10 mouse cellular contexts compared by ENCODE assay signal in genomic region chr1:78816639-78817038, GRCm38 (mm10). TPM values are rescaled to one million over a fixed set of nuclear protein-coding genes. Genes with fewer than 3 reads are reported as not detected.
DNase-seq lines count a peak whose midpoint lies in the region; ATAC-seq and TF ChIP-seq lines count a peak whose summit lies in the region.
"Had no signal": no experiment of that assay in that cellular context is flagged by ENCODE, and none has a peak within 500 bp of the region (broad histone marks: within the 10 kb centered on the region; RNA-seq: fewer than 3 reads in every experiment).

Kcne4 (plus strand) TSS chr1:78816758.

- peak within 1 kb of the TSS; percentile 17 for H3K4me3 ChIP-seq in heart, adult 2 months
- H3K4me3 ChIP-seq in heart, embryonic 12.5 days, result no peak within 1 kb of the TSS
- H3K4me3 ChIP-seq in embryonic fibroblast, embryonic 13.5 days (ENCODE audit: insufficient read depth, low read length), result 0 out of 2 replicates have a peak within 1 kb of the TSS, but pooled peaks have one; percentile 7
- peak within 1 kb of the TSS; percentile 13; the same call in 1 of the 2 replicates for H3K4me3 ChIP-seq in kidney, embryonic 14.5 days (ENCODE audit: low read length)
- H3K4me3 ChIP-seq in cerebellum, adult 2 months (replicated peaks; ENCODE audit: insufficient read depth, low read depth, low read length), result no peak within 1 kb of the TSS
- H3K4me3 ChIP-seq: hindbrain, embryonic 10.5 days had no signal

- peak; percentile 20 to 25 for DNase-seq in heart, adult 2 months
- peak; percentile 40 to 71 for DNase-seq in lung, postnatal 4 days
- DNase-seq in cerebellum, adult 2 months, result no peak
- no peak for DNase-seq in cerebellum, postnatal 10 days
- DNase-seq in T-cell, adult 2 months (ENCODE audit: low spot score), result no peak

- TF ChIP-seq CTCF in heart, adult 2 months (IDR thresholded peaks at IDR 0.05), result no peak
- no peak for TF ChIP-seq CTCF in embryonic fibroblast, embryonic 13.5 days (IDR thresholded peaks at IDR 0.05; ENCODE audit: borderline replicate concordance, insufficient read depth, low read length)
- no peak for TF ChIP-seq CTCF in cerebellum, adult 2 months (IDR thresholded peaks at IDR 0.05; ENCODE audit: borderline replicate concordance, insufficient read depth, low read depth, low read length)

- H3K36me3 ChIP-seq in heart, adult 2 months (ENCODE audit: control insufficient read depth, insufficient read depth, low read length), result peaks cover 3% of the 10 kb centered on the region
- H3K36me3 ChIP-seq in heart, embryonic 12.5 days, result no peaks in the 10 kb centered on the region
- no peaks in the 10 kb centered on the region for H3K36me3 ChIP-seq in kidney, embryonic 14.5 days (ENCODE audit: control insufficient read depth, insufficient read depth, low read length)
- H3K36me3 ChIP-seq: hindbrain, embryonic 10.5 days had no signal

- no peak for TF ChIP-seq EP300 in heart, adult 2 months (IDR thresholded peaks at IDR 0.05; ENCODE audit: insufficient read depth, low read depth, low read length)

- H3K4me1 ChIP-seq in heart, adult 2 months (ENCODE audit: control insufficient read depth, insufficient read depth, low read length), result peaks cover 12% of the 10 kb centered on the region
- H3K4me1 ChIP-seq in heart, embryonic 12.5 days (replicated peaks), result peaks cover 26% of the 10 kb centered on the region
- H3K4me1 ChIP-seq in embryonic fibroblast, embryonic 13.5 days (ENCODE audit: control insufficient read depth, insufficient read depth, low read length), result peaks cover 11% of the 10 kb centered on the region
- H3K4me1 ChIP-seq in kidney, embryonic 14.5 days (ENCODE audit: control insufficient read depth, insufficient read depth, low read length), result peaks cover 23% of the 10 kb centered on the region
- no peaks in the 10 kb centered on the region for H3K4me1 ChIP-seq in cerebellum, adult 2 months (ENCODE audit: control insufficient read depth, insufficient read depth, low read length)
- H3K4me1 ChIP-seq: hindbrain, embryonic 10.5 days had no signal

- no peak within 1 kb of the TSS for H3K4me2 ChIP-seq in heart, embryonic 12.5 days
- H3K4me2 ChIP-seq in kidney, embryonic 14.5 days (replicated peaks; ENCODE audit: low read depth, low read length), result peak within 1 kb of the TSS; percentile 33
- H3K4me2 ChIP-seq: liver, embryonic 11.5 days had no signal

- no peaks in the 10 kb centered on the region for H3K9me3 ChIP-seq in heart, embryonic 12.5 days (replicated peaks)
- no peaks in the 10 kb centered on the region for H3K9me3 ChIP-seq in kidney, embryonic 14.5 days (ENCODE audit: control insufficient read depth, low read length)
- H3K9me3 ChIP-seq: hindbrain, embryonic 10.5 days had no signal

- H3K27me3 ChIP-seq in heart, adult 2 months (ENCODE audit: control insufficient read depth, insufficient read depth, low read length), result no peaks in the 10 kb centered on the region
- H3K27me3 ChIP-seq in heart, embryonic 12.5 days (replicated peaks), result no peaks in the 10 kb centered on the region
- H3K27me3 ChIP-seq in kidney, embryonic 14.5 days (ENCODE audit: control insufficient read depth, insufficient read depth, low read length), result no peaks in the 10 kb centered on the region
- no peaks in the 10 kb centered on the region for H3K27me3 ChIP-seq in cerebellum, adult 2 months (ENCODE audit: control insufficient read depth, insufficient read depth, low read length)

- H3K27ac ChIP-seq in heart, adult 2 months, result peak within 1 kb of the TSS; percentile 60
- no peak within 1 kb of the TSS for H3K27ac ChIP-seq in heart, embryonic 12.5 days (ENCODE audit: poor library complexity, severe bottlenecking)
- H3K27ac ChIP-seq in embryonic fibroblast, embryonic 13.5 days (ENCODE audit: insufficient read depth, low read length), result peak within 1 kb of the TSS; percentile 2; the same call in 1 of the 2 replicates
- no peak within 1 kb of the TSS for H3K27ac ChIP-seq in kidney, embryonic 14.5 days (ENCODE audit: low read depth, low read length)
- no peak within 1 kb of the TSS for H3K27ac ChIP-seq in cerebellum, adult 2 months (ENCODE audit: insufficient read depth, low read length)
- H3K27ac ChIP-seq: hindbrain, embryonic 10.5 days had no signal

- no peak for ATAC-seq in heart, embryonic 12.5 days (ENCODE audit: insufficient number of reproducible peaks, low FRiP score)
- peak; percentile 87 for ATAC-seq in kidney, embryonic 14.5 days (ENCODE audit: low FRiP score, low TSS enrichment)

- intact Hi-C loops in heart, adult 2 months (cut with DNase I), result loop anchor here (5.0 kb wide), 1 partner anchor 74 kb away; no protein-coding TSS in a partner anchor

- H3K79me2 ChIP-seq in heart, adult 2 months (replicated peaks; ENCODE audit: control insufficient read depth, insufficient read depth, low read length), result no peaks in the 10 kb centered on the region

- H3K9ac ChIP-seq in heart, adult 2 months (ENCODE audit: low read depth, low read length), result peak within 1 kb of the TSS; percentile 23
- H3K9ac ChIP-seq in heart, embryonic 12.5 days, result no peak within 1 kb of the TSS
- H3K9ac ChIP-seq in kidney, embryonic 14.5 days (ENCODE audit: low read depth, low read length), result no peak within 1 kb of the TSS

- peak; percentile 68 for TF ChIP-seq POLR2A in heart, adult 2 months (IDR thresholded peaks at IDR 0.05; ENCODE audit: insufficient read depth, low read depth, low read length)
- TF ChIP-seq POLR2A in embryonic fibroblast, embryonic 13.5 days (IDR thresholded peaks at IDR 0.05; ENCODE audit: low read depth, low read length), result peak; percentile 54; the same call in 1 of the 2 replicates
- TF ChIP-seq POLR2A in cerebellum, adult 2 months (IDR thresholded peaks at IDR 0.05; ENCODE audit: borderline replicate concordance, insufficient read depth, low read length), result no peak

- WGBS in heart, adult 2 months, result 65% methylated on average over 10 of the region's 10 CpGs
- 68% methylated on average over 10 of the region's 10 CpGs for WGBS in heart, embryonic 12.5 days
- 22% methylated on average over 10 of the region's 10 CpGs for WGBS in kidney, embryonic 14.5 days
- WGBS in cerebellum, adult 2 months, result 71% methylated on average over 10 of the region's 10 CpGs

RNA-seq across cellular contexts. Expression of gene Kcne4, which starts in this region (rescaled TPM):
- total RNA-seq in heart, adult 2 months (2021), result 1 to 10 TPM; 1.7 to 2.7 TPM
- polyA plus RNA-seq in heart, adult 2 months (2012; rRNA removed), result 1.1 and 1.8 TPM in 2 replicates
- 1.4 and 1.5 TPM in 2 replicates for polyA plus RNA-seq in heart, embryonic 12.5 days (2016; fragmentation: Nextera tagmentation; extraction: Ambion mirVana)
- 4.8 and 11.2 TPM in 2 replicates for polyA plus RNA-seq in embryonic fibroblast, embryonic 13.5 days (2011; ENCODE audit: insufficient read length, low read depth, missing spikeins)
- polyA plus RNA-seq in kidney, embryonic 14.5 days (2014; fragmentation: Nextera tagmentation; extraction: Ambion mirVana), result 4.7 and 4.9 TPM in 2 replicates
- 0.40 and 0.56 TPM in 2 replicates for polyA plus RNA-seq in cerebellum, adult 2 months (2012; rRNA removed)

Comparison
In these comparisons a context has a peak if more than half of its experiments do, and no peak if none do; other contexts are left out.
1. H3K27ac ChIP-seq: peak in heart, adult 2 months (single experiment) and embryonic fibroblast, embryonic 13.5 days (single experiment); none in heart, embryonic 12.5 days (single experiment), kidney, embryonic 14.5 days (single experiment) and cerebellum, adult 2 months (single experiment).
2. H3K4me3 ChIP-seq: peak in heart, adult 2 months (single experiment), embryonic fibroblast, embryonic 13.5 days (single experiment) and kidney, embryonic 14.5 days (single experiment); none in heart, embryonic 12.5 days (single experiment) and cerebellum, adult 2 months (single experiment).
3. DNase-seq: peak in heart, adult 2 months (2 of 2) and lung, postnatal 4 days (2 of 2); none in cerebellum, adult 2 months (0 of 2), cerebellum, postnatal 10 days (0 of 2) and T-cell, adult 2 months (single experiment).